Mouse (Mus musculus) limb, embryonic 15.5 days (tissue): ENCODE data around the gene Htr1d. TPM values are rescaled to one million over a fixed set of nuclear protein-coding genes. Genes with fewer than 3 reads are reported as not detected.
A peak's percentile ranks its signal among the peaks of the same experiment; 100 is the strongest.

Experiments
- ATAC-seq: fragments of 200-750 bp; cut with Nextera tagmentation; 2 replicates; pipeline ENCODE4 v1.8.0; 2017; ENCODE audit warnings: low read depth, moderate TSS enrichment; ENCODE audit not compliant: insufficient number of reproducible peaks, low FRiP score, low TSS enrichment
- H3K27ac ChIP-seq: fragments of 300-500 bp; sonication (generic); 2 replicates; pipeline ENCODE4 v1.5.1; 2015; ENCODE audit warnings: moderate library complexity, mild to moderate bottlenecking, inconsistent platforms
- H3K27me3 ChIP-seq: fragments of 300-500 bp; sonication (generic); 2 replicates; pipeline ENCODE4 v1.6.1; 2015; ENCODE audit warnings: inconsistent platforms
- H3K36me3 ChIP-seq: fragments of 300-500 bp; sonication (generic); 2 replicates; pipeline ENCODE4 v1.6.1; 2015; ENCODE audit warnings: inconsistent platforms
- H3K4me1 ChIP-seq: fragments of 300-500 bp; sonication (generic); 2 replicates; pipeline ENCODE4 v1.6.1; 2015; ENCODE audit warnings: inconsistent platforms
- H3K4me2 ChIP-seq: fragments of 300-500 bp; sonication (generic); 2 replicates; pipeline ENCODE4 v1.6.1; 2015; ENCODE audit warnings: mild to moderate bottlenecking, inconsistent platforms
- H3K4me3 ChIP-seq: fragments of 300-500 bp; sonication (generic); 2 replicates; pipeline ENCODE4 v1.5.1; 2015; ENCODE audit warnings: mild to moderate bottlenecking, inconsistent platforms
- H3K9ac ChIP-seq: fragments of 300-500 bp; sonication (generic); 2 replicates; pipeline ENCODE4 v1.6.1; 2015; ENCODE audit warnings: inconsistent platforms
- H3K9me3 ChIP-seq: fragments of 300-500 bp; sonication (generic); 2 replicates; pipeline ENCODE4 v1.6.1; 2016; ENCODE audit warnings: inconsistent platforms
- WGBS: fragments of 180-500 bp; shearing (Covaris S2); methylation state at CpG from one replicate; pipeline ENCODE4 v1.1.7; 2015; 5-methylcytosine and 5-hydroxymethylcytosine counted together
- polyA plus RNA-seq: library from polyadenylated mRNA; unstranded; fragments of >200 nt; fragmentation: Nextera tagmentation; extraction: Ambion mirVana; gene quantifications from 2 replicates; pipeline ENCODE4 v1.2.1, GENCODE M21; 2015

The Htr1d gene
- polyA plus RNA-seq, 1 experiment from 2014 or later: 1.4 TPM

GRCm38 (mm10) chr4:136425000-136425288 is 1.6 kb downstream of the Htr1d start:
- no peak for ATAC-seq
- Histone ChIP-seq H3K4me3 (peak overlapping the region; percentile 46), H3K9ac (peak overlapping the region; percentile 5; the same call in 1 of the 2 replicates), H3K4me1 (peaks cover 13% of the 10 kb centered on the region), H3K36me3 (no peaks in the 10 kb centered on the region), H3K27me3 (peaks cover 47% of the 10 kb centered on the region), H3K4me2 (peak overlapping the region; percentile 90), H3K27ac (no peak overlapping the region), H3K9me3 (no peaks in the 10 kb centered on the region)
- WGBS: 4% methylated on average over 15 of the region's 15 CpGs

- 33% methylated on average over 11 of the region's 11 CpGs for WGBS
- 0 out of 2 replicates have a peak overlapping the region, but pooled peaks have one; percentile 17 for H3K27ac ChIP-seq
- H3K9ac ChIP-seq: no peak overlapping the region
- no peaks in the 10 kb centered on the region for H3K9me3 ChIP-seq
- no peak overlapping the region for H3K4me3 ChIP-seq
- H3K4me1 ChIP-seq: peaks cover 12% of the 10 kb centered on the region
- ATAC-seq: no peak
- H3K27me3 ChIP-seq: 0 out of 2 replicates have a peak, but pooled peaks cover 6% of the 10 kb centered on the region
- H3K4me2 ChIP-seq: no peak overlapping the region
- no peaks in the 10 kb centered on the region for H3K36me3 ChIP-seq
These were observed 7.5 kb downstream of the Htr1d start for GRCm38 (mm10) chr4:136430609-136431375.

GRCm38 (mm10) chr4:136431376-136431693 is 8.0 kb downstream of the Htr1d start:
- WGBS: 5% methylated on average over 3 of the region's 3 CpGs
- Histone ChIP-seq H3K9ac (no peak overlapping the region), H3K27me3 (0 out of 2 replicates have a peak, but pooled peaks cover under 1% of the 10 kb centered on the region), H3K4me3 (no peak overlapping the region), H3K4me1 (peaks cover 12% of the 10 kb centered on the region), H3K4me2 (no peak overlapping the region), H3K36me3 (no peaks in the 10 kb centered on the region), H3K9me3 (no peaks in the 10 kb centered on the region), H3K27ac (no peak overlapping the region)
- no peak for ATAC-seq

GRCm38 (mm10) chr4:136434029-136434428 is 10.7 kb downstream of the Htr1d start:
- no peak overlapping the region for H3K27ac ChIP-seq
- H3K4me3 ChIP-seq: no peak overlapping the region
- no peak overlapping the region for H3K4me2 ChIP-seq
- H3K9ac ChIP-seq: no peak overlapping the region
- no peaks in the 10 kb centered on the region for H3K36me3 ChIP-seq
- H3K27me3 ChIP-seq: no peaks in the 10 kb centered on the region
- no peak; the same call in 1 of the 2 replicates for ATAC-seq
- H3K4me1 ChIP-seq: peaks cover 17% of the 10 kb centered on the region
- no peaks in the 10 kb centered on the region for H3K9me3 ChIP-seq
- WGBS: 74% methylated on average over 4 of the region's 4 CpGs

- H3K4me3 ChIP-seq: no peak overlapping the region
- H3K9me3 ChIP-seq: no peaks in the 10 kb centered on the region
- no peak overlapping the region for H3K27ac ChIP-seq
- H3K4me1 ChIP-seq: peaks cover 6% of the 10 kb centered on the region; the same call in 1 of the 2 replicates
- no peaks in the 10 kb centered on the region for H3K36me3 ChIP-seq
- no peak overlapping the region for H3K4me2 ChIP-seq
- no peak overlapping the region for H3K9ac ChIP-seq
- 41% methylated on average over 4 of the region's 4 CpGs for WGBS
- no peak for ATAC-seq
- H3K27me3 ChIP-seq: no peaks in the 10 kb centered on the region
These were observed 15.8 kb downstream of the Htr1d start for GRCm38 (mm10) chr4:136439106-136439505.

- Histone ChIP-seq H3K4me2 (no peak overlapping the region), H3K4me3 (no peak overlapping the region), H3K27ac (no peak overlapping the region), H3K4me1 (peaks cover 6% of the 10 kb centered on the region; the same call in 1 of the 2 replicates), H3K36me3 (no peaks in the 10 kb centered on the region), H3K9me3 (no peaks in the 10 kb centered on the region), H3K27me3 (no peaks in the 10 kb centered on the region), H3K9ac (no peak overlapping the region)
- WGBS: 84% methylated on average over 15 of the region's 15 CpGs
- ATAC-seq: no peak
These were observed 18.2 kb downstream of the Htr1d start for GRCm38 (mm10) chr4:136441354-136442043.

GRCm38 (mm10) chr4:136444561-136444960 is 21.2 kb downstream of the Htr1d start:
- Histone ChIP-seq H3K4me3 (no peak overlapping the region), H3K9ac (no peak overlapping the region), H3K9me3 (no peaks in the 10 kb centered on the region), H3K27ac (no peak overlapping the region), H3K4me1 (no peaks in the 10 kb centered on the region), H3K27me3 (no peaks in the 10 kb centered on the region), H3K36me3 (no peaks in the 10 kb centered on the region), H3K4me2 (no peak overlapping the region)
- WGBS: 70% methylated on average over 4 of the region's 4 CpGs
- no peak for ATAC-seq

- no peak overlapping the region for H3K27ac ChIP-seq
- no peaks in the 10 kb centered on the region for H3K36me3 ChIP-seq
- H3K27me3 ChIP-seq: no peaks in the 10 kb centered on the region
- H3K4me1 ChIP-seq: peaks cover under 1% of the 10 kb centered on the region; the same call in 1 of the 2 replicates
- no peak overlapping the region for H3K4me2 ChIP-seq
- 85% methylated on average over 5 of the region's 5 CpGs for WGBS
- H3K9me3 ChIP-seq: no peaks in the 10 kb centered on the region
- H3K4me3 ChIP-seq: no peak overlapping the region
- no peak overlapping the region for H3K9ac ChIP-seq
- ATAC-seq: no peak
These were observed 26.5 kb downstream of the Htr1d start for GRCm38 (mm10) chr4:136449795-136450194.

GRCm38 (mm10) chr4:136450271-136450670 is 26.9 kb downstream of the Htr1d start:
- 73% methylated on average over 4 of the region's 4 CpGs for WGBS
- Histone ChIP-seq H3K27me3 (no peaks in the 10 kb centered on the region), H3K4me2 (no peak overlapping the region), H3K36me3 (no peaks in the 10 kb centered on the region), H3K27ac (no peak overlapping the region), H3K4me3 (no peak overlapping the region), H3K9me3 (no peaks in the 10 kb centered on the region), H3K4me1 (peaks cover 5% of the 10 kb centered on the region; the same call in 1 of the 2 replicates), H3K9ac (no peak overlapping the region)
- no peak for ATAC-seq

- no peaks in the 10 kb centered on the region for H3K36me3 ChIP-seq
- H3K27ac ChIP-seq: no peak overlapping the region
- no peak overlapping the region for H3K4me2 ChIP-seq
- no peak overlapping the region for H3K9ac ChIP-seq
- H3K4me3 ChIP-seq: no peak overlapping the region
- no peaks in the 10 kb centered on the region for H3K27me3 ChIP-seq
- no peaks in the 10 kb centered on the region for H3K9me3 ChIP-seq
- H3K4me1 ChIP-seq: peaks cover 7% of the 10 kb centered on the region; the same call in 1 of the 2 replicates
- 10% methylated on average over 6 of the region's 6 CpGs for WGBS
- no peak for ATAC-seq
These were observed 28.2 kb downstream of the Htr1d start for GRCm38 (mm10) chr4:136451564-136451963.

- WGBS: 77% methylated on average over 3 of the region's 3 CpGs
- ATAC-seq: no peak
These were observed 29.0 kb downstream of the Htr1d start for GRCm38 (mm10) chr4:136452286-136452685.

GRCm38 (mm10) chr4:136452792-136453191 is 29.5 kb downstream of the Htr1d start:
- ATAC-seq: no peak
- Histone ChIP-seq H3K27ac (no peak overlapping the region), H3K36me3 (no peaks in the 10 kb centered on the region), H3K4me3 (no peak overlapping the region), H3K9me3 (no peaks in the 10 kb centered on the region), H3K4me1 (peaks cover 7% of the 10 kb centered on the region; the same call in 1 of the 2 replicates), H3K9ac (no peak overlapping the region), H3K27me3 (no peaks in the 10 kb centered on the region), H3K4me2 (no peak overlapping the region)
- WGBS: 22% methylated on average over 5 of the region's 5 CpGs

More at GRCm38 (mm10) chr4:136452286-136452685, 29.0 kb downstream of the Htr1d start:
- Histone ChIP-seq H3K9ac (no peak overlapping the region), H3K4me2 (no peak overlapping the region), H3K4me1 (peaks cover 7% of the 10 kb centered on the region; the same call in 1 of the 2 replicates), H3K4me3 (no peak overlapping the region), H3K36me3 (no peaks in the 10 kb centered on the region), H3K9me3 (no peaks in the 10 kb centered on the region), H3K27ac (no peak overlapping the region), H3K27me3 (no peaks in the 10 kb centered on the region)
